Mouse (Mus musculus) midbrain, embryonic 14.5 days (tissue): ENCODE results near the gene Gprin1. TPM values are rescaled to one million over a fixed set of nuclear protein-coding genes. Genes with fewer than 3 reads are reported as not detected.
A peak's percentile ranks its signal among the peaks of the same experiment; 100 is the strongest.

ENCODE experiments used
- ATAC-seq: fragments of 200-750 bp; cut with Nextera tagmentation; 2 replicates; pipeline ENCODE4 v1.8.0; 2017; ENCODE audit warnings: moderate number of reproducible peaks, moderate library complexity; ENCODE audit not compliant: low FRiP score, low TSS enrichment
- DNase-seq: peaks from one replicate; pipeline ENCODE4 v3.0.0-alpha.2; 2015
- H3K27ac ChIP-seq: fragments of 300-500 bp; sonication (generic); replicated peaks from 2 replicates; pipeline ENCODE4 v1.5.1; 2014; ENCODE audit warnings: mild to moderate bottlenecking, low read depth, low read length, moderate library complexity
- H3K27me3 ChIP-seq: fragments of 300-500 bp; sonication (generic); 2 replicates; pipeline ENCODE4 v1.6.1; 2014; ENCODE audit warnings: low read length, control low read depth, mixed read lengths; ENCODE audit not compliant: control insufficient read depth, insufficient read depth
- H3K36me3 ChIP-seq: fragments of 300-500 bp; sonication (generic); 2 replicates; pipeline ENCODE4 v1.6.1; 2014; ENCODE audit warnings: low read length, control low read depth; ENCODE audit not compliant: control insufficient read depth, insufficient read depth
- H3K4me1 ChIP-seq: fragments of 300-500 bp; sonication (generic); 2 replicates; pipeline ENCODE4 v1.6.1; 2014; ENCODE audit warnings: mild to moderate bottlenecking, antibody characterized with exemption, low read length, control low read depth; ENCODE audit not compliant: control insufficient read depth, insufficient read depth
- H3K4me2 ChIP-seq: fragments of 300-500 bp; sonication (generic); 2 replicates; pipeline ENCODE4 v1.6.1; 2014; ENCODE audit warnings: mild to moderate bottlenecking, low read length, moderate library complexity
- H3K4me3 ChIP-seq: fragments of 300-500 bp; sonication (generic); replicated peaks from 2 replicates; pipeline ENCODE4 v1.5.1; 2014; ENCODE audit warnings: low read depth, low read length
- H3K9ac ChIP-seq: fragments of 300-500 bp; sonication (generic); replicated peaks from 2 replicates; pipeline ENCODE4 v1.6.1; 2014; ENCODE audit warnings: mild to moderate bottlenecking, low read length, moderate library complexity
- H3K9me3 ChIP-seq: fragments of 300-500 bp; sonication (generic); 2 replicates; pipeline ENCODE4 v1.6.1; 2016; ENCODE audit warnings: low read length, control low read depth, mixed read lengths; ENCODE audit not compliant: control insufficient read depth
- WGBS: fragments of 180-500 bp; shearing (Covaris S2); extraction: QIAGEN DNeasy Blood & Tissue Kit; methylation state at CpG from one replicate; pipeline ENCODE4 v1.1.7; 2014; 5-methylcytosine and 5-hydroxymethylcytosine counted together
- polyA plus RNA-seq: library from polyadenylated mRNA; unstranded; fragments of >200 nt; fragmentation: Nextera tagmentation; extraction: Ambion mirVana; gene quantifications from 2 replicates; pipeline ENCODE4 v1.2.1, GENCODE M21; 2014

The Gprin1 gene
- polyA plus RNA-seq, 1 experiment from 2014 or later, result 19.1 TPM

- H3K9me3 ChIP-seq, result no peaks in the 10 kb centered on the region
- no peak overlapping the region for H3K4me2 ChIP-seq
- no peak overlapping the region for H3K9ac ChIP-seq
- no peak overlapping the region for H3K27ac ChIP-seq
- 73% methylated on average over 11 of the region's 11 CpGs for WGBS
- DNase-seq, result peak; percentile 30
- H3K4me1 ChIP-seq, result no peaks in the 10 kb centered on the region
- ATAC-seq, result no peak
- no peaks in the 10 kb centered on the region for H3K27me3 ChIP-seq
- no peak overlapping the region for H3K4me3 ChIP-seq
- H3K36me3 ChIP-seq, result no peaks in the 10 kb centered on the region
Measured at GRCm38 (mm10) chr13:54726131-54726530, 23.5 kb downstream of the Gprin1 start.

- Histone ChIP-seq H3K4me1 (no peaks in the 10 kb centered on the region), H3K9ac (no peak overlapping the region), H3K27ac (no peak overlapping the region), H3K9me3 (no peaks in the 10 kb centered on the region), H3K4me3 (no peak overlapping the region), H3K36me3 (no peaks in the 10 kb centered on the region), H3K27me3 (no peaks in the 10 kb centered on the region), H3K4me2 (no peak overlapping the region)
- no peak for ATAC-seq
- DNase-seq, result no peak
- WGBS, result 91% methylated on average over 3 of the region's 3 CpGs
Measured at GRCm38 (mm10) chr13:54723143-54723542, 26.5 kb downstream of the Gprin1 start.

- Histone ChIP-seq H3K4me3 (no peak overlapping the region), H3K27ac (no peak overlapping the region), H3K9ac (no peak overlapping the region), H3K36me3 (no peaks in the 10 kb centered on the region), H3K4me1 (no peaks in the 10 kb centered on the region), H3K9me3 (no peaks in the 10 kb centered on the region), H3K4me2 (no peak overlapping the region), H3K27me3 (no peaks in the 10 kb centered on the region)
- no peak for ATAC-seq
- DNase-seq, result peak; percentile 80
- 3% methylated on average over 5 of the region's 5 CpGs for WGBS
Measured at GRCm38 (mm10) chr13:54716916-54717315, 32.8 kb downstream of the Gprin1 start.

GRCm38 (mm10) chr13:54714996-54715395 is 34.7 kb downstream of the Gprin1 start:
- WGBS, result 85% methylated on average over 10 of the region's 10 CpGs
- ATAC-seq (no peak), DNase-seq (no peak)
- Histone ChIP-seq H3K9ac (no peak overlapping the region), H3K36me3 (no peaks in the 10 kb centered on the region), H3K27ac (no peak overlapping the region), H3K4me3 (no peak overlapping the region), H3K27me3 (no peaks in the 10 kb centered on the region), H3K9me3 (no peaks in the 10 kb centered on the region), H3K4me1 (no peaks in the 10 kb centered on the region), H3K4me2 (no peak overlapping the region)

- ATAC-seq (no peak), DNase-seq (no peak)
- H3K27me3 ChIP-seq, result no peaks in the 10 kb centered on the region
- H3K27ac ChIP-seq, result no peak overlapping the region
- no peaks in the 10 kb centered on the region for H3K9me3 ChIP-seq
- no peak overlapping the region for H3K4me2 ChIP-seq
- no peak overlapping the region for H3K9ac ChIP-seq
- no peak overlapping the region for H3K4me3 ChIP-seq
- H3K36me3 ChIP-seq, result no peaks in the 10 kb centered on the region
- H3K4me1 ChIP-seq, result no peaks in the 10 kb centered on the region
- 40% methylated on average over 4 of the region's 4 CpGs for WGBS
Measured at GRCm38 (mm10) chr13:54714393-54714792, 35.3 kb downstream of the Gprin1 start.

GRCm38 (mm10) chr13:54710866-54711265 is 38.8 kb downstream of the Gprin1 start:
- Histone ChIP-seq H3K36me3 (no peaks in the 10 kb centered on the region), H3K4me3 (no peak overlapping the region), H3K9me3 (no peaks in the 10 kb centered on the region), H3K4me1 (no peaks in the 10 kb centered on the region), H3K27me3 (no peaks in the 10 kb centered on the region), H3K4me2 (no peak overlapping the region), H3K9ac (no peak overlapping the region), H3K27ac (no peak overlapping the region)
- ATAC-seq, result no peak
- WGBS, result 72% methylated on average over 3 of the region's 3 CpGs
- no peak for DNase-seq

GRCm38 (mm10) chr13:54704890-54705289 is 44.8 kb downstream of the Gprin1 start:
- no peak for ATAC-seq
- Histone ChIP-seq H3K4me2 (no peak overlapping the region), H3K9ac (no peak overlapping the region), H3K4me3 (no peak overlapping the region), H3K27me3 (no peaks in the 10 kb centered on the region), H3K36me3 (no peaks in the 10 kb centered on the region), H3K4me1 (no peaks in the 10 kb centered on the region), H3K27ac (no peak overlapping the region), H3K9me3 (no peaks in the 10 kb centered on the region)
- 52% methylated on average over 6 of the region's 6 CpGs for WGBS
- no peak for DNase-seq

GRCm38 (mm10) chr13:54702507-54702906 is 47.2 kb downstream of the Gprin1 start:
- WGBS, result 63% methylated on average over 7 of the region's 7 CpGs

GRCm38 (mm10) chr13:54701243-54701642 is 48.4 kb downstream of the Gprin1 start, which contains the start of gene Cdhr2:
Gene Cdhr2 (plus strand): TSS chr13:54701461.
- ATAC-seq (no peak), DNase-seq (no peak)
- Histone ChIP-seq H3K27me3 (no peaks in the 10 kb centered on the region), H3K4me3 (no peak within 1 kb of the TSS), H3K4me1 (no peaks in the 10 kb centered on the region), H3K4me2 (no peak within 1 kb of the TSS), H3K9me3 (no peaks in the 10 kb centered on the region), H3K9ac (no peak within 1 kb of the TSS), H3K27ac (no peak within 1 kb of the TSS), H3K36me3 (no peaks in the 10 kb centered on the region)
- WGBS, result 69% methylated on average over 5 of the region's 5 CpGs

More at GRCm38 (mm10) chr13:54702507-54702906, 47.2 kb downstream of the Gprin1 start:
- ATAC-seq, result no peak
- Histone ChIP-seq H3K9me3 (no peaks in the 10 kb centered on the region), H3K4me1 (no peaks in the 10 kb centered on the region), H3K27me3 (no peaks in the 10 kb centered on the region), H3K4me3 (no peak overlapping the region), H3K27ac (no peak overlapping the region), H3K9ac (no peak overlapping the region), H3K36me3 (no peaks in the 10 kb centered on the region), H3K4me2 (no peak overlapping the region)
- no peak for DNase-seq
